Mouse (Mus musculus) thymus, postnatal 25 days (tissue): Measurements from ENCODE around the gene Ccnd3.
"Not testable (repeated sequence)": the region's sequence is repeated elsewhere in the genome, so short reads cannot be mapped to it uniquely, and the experiment has no call there.

Experiments used
- DNase-seq: peaks from one replicate; pipeline ENCODE4 v3.0.0; 2022

The Ccnd3 gene

GRCm38 (mm10) chr17:47596839-47597164 lies 92.0 kb downstream of the Ccnd3 start:
- DNase-seq = no peak

- peak; percentile 35 for DNase-seq
Measured at GRCm38 (mm10) chr17:47597261-47597660, 92.4 kb downstream of the Ccnd3 start.

- peak; percentile 69 for DNase-seq
Measured at GRCm38 (mm10) chr17:47597838-47598579, 93.2 kb downstream of the Ccnd3 start.

- DNase-seq = not testable (repeated sequence)
Measured at GRCm38 (mm10) chr17:47598580-47599304, 93.9 kb downstream of the Ccnd3 start.

GRCm38 (mm10) chr17:47599511-47600297 lies 94.9 kb downstream of the Ccnd3 start:
- DNase-seq = peak; percentile 66

GRCm38 (mm10) chr17:47600601-47601388 lies 95.9 kb downstream of the Ccnd3 start:
- peak; percentile 60 for DNase-seq

- DNase-seq = peak; percentile 25
Measured at GRCm38 (mm10) chr17:47601389-47601755, 96.5 kb downstream of the Ccnd3 start.

GRCm38 (mm10) chr17:47602289-47602688 lies 97.4 kb downstream of the Ccnd3 start:
- no peak for DNase-seq

- peak; percentile 69 for DNase-seq
Measured at GRCm38 (mm10) chr17:47606220-47606619, 101.4 kb downstream of the Ccnd3 start.

GRCm38 (mm10) chr17:47609182-47609581 lies 104.3 kb downstream of the Ccnd3 start:
- DNase-seq = no peak

GRCm38 (mm10) chr17:47610849-47611660 lies 106.2 kb downstream of the Ccnd3 start, which contains the start of the genes Bysl, Med20 and Gm20517:
TSS of gene Bysl (minus strand) at chr17:47611492.
TSS of gene Med20 (plus strand) at chr17:47611582.
TSS of gene Gm20517 (plus strand) at chr17:47611589.
- DNase-seq = peak; percentile 96

GRCm38 (mm10) chr17:47611661-47611982 lies 106.8 kb downstream of the Ccnd3 start:
- DNase-seq = no peak

GRCm38 (mm10) chr17:47614018-47614417 lies 109.2 kb downstream of the Ccnd3 start:
- peak; percentile 63 for DNase-seq

- no peak for DNase-seq
Measured at GRCm38 (mm10) chr17:47616119-47616518, 111.3 kb downstream of the Ccnd3 start.

- no peak for DNase-seq
Measured at GRCm38 (mm10) chr17:47616652-47617051, 111.8 kb downstream of the Ccnd3 start.

- no peak for DNase-seq
Measured at GRCm38 (mm10) chr17:47617605-47618307, 112.9 kb downstream of the Ccnd3 start.

GRCm38 (mm10) chr17:47618556-47619311 lies 113.9 kb downstream of the Ccnd3 start:
- DNase-seq = no peak

GRCm38 (mm10) chr17:47622912-47623554 lies 118.2 kb downstream of the Ccnd3 start:
- no peak for DNase-seq

GRCm38 (mm10) chr17:47624572-47624971 lies 119.7 kb downstream of the Ccnd3 start:
- DNase-seq = not testable (repeated sequence)

- DNase-seq = no peak
Measured at GRCm38 (mm10) chr17:47625088-47625487, 120.2 kb downstream of the Ccnd3 start.
